In the genomic region with DNA sequence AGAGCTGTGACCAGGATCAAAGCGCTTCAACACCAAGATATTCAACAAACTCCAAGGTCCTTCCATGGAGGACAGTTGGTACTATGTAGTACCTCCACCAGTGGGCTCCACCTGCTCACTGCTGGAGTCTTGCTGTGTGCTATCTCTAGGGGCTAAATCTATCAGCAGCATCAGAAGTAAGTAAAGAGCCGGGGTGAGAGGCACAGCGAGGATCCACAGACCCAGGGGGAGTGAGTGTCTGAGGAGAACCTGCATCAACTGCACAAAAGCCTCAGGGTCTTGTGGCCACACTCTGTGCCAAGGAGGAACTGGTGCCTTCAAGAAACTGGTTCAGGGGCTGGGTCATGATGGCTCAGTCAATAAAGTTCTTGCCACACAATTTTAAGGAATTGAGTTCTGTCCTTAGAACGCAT, we compare ENCODE assay signal across 10 mouse cellular contexts. TPM values are rescaled to one million over a fixed set of nuclear protein-coding genes. Genes with fewer than 3 reads are reported as not detected.
DNase-seq lines count a peak whose midpoint lies in the region; ATAC-seq and TF ChIP-seq lines count a peak whose summit lies in the region.
"Had no signal": no experiment of that assay in that cellular context is flagged by ENCODE, and none has a peak within 500 bp of the region (broad histone marks: within the 10 kb centered on the region; RNA-seq: fewer than 3 reads in every experiment).

No protein-coding gene starts in this region.

- 76% methylated on average over 4 of the region's 4 CpGs for WGBS in embryonic facial prominence, embryonic 11.5 days
- WGBS in embryonic facial prominence, embryonic 10.5 days: 78% methylated on average over 4 of the region's 4 CpGs
- 73% methylated on average over 4 of the region's 4 CpGs for WGBS in midbrain, postnatal 0 days
- 89% methylated on average over 4 of the region's 4 CpGs for WGBS in midbrain, embryonic 13.5 days
- 75% methylated on average over 4 of the region's 4 CpGs for WGBS in intestine, embryonic 16.5 days

- H3K27me3 ChIP-seq in embryonic facial prominence, embryonic 11.5 days (ENCODE audit: control insufficient read depth, insufficient read depth, low read length): no peaks in the 10 kb centered on the region
- peaks cover 13% of the 10 kb centered on the region; the same call in 1 of the 2 replicates for H3K27me3 ChIP-seq in embryonic facial prominence, embryonic 10.5 days (replicated peaks; ENCODE audit: low read depth, poor library complexity, severe bottlenecking)
- no peaks in the 10 kb centered on the region for H3K27me3 ChIP-seq in midbrain, postnatal 0 days (ENCODE audit: insufficient read depth, low read length)
- peaks cover 7% of the 10 kb centered on the region; the same call in 1 of the 2 replicates for H3K27me3 ChIP-seq in midbrain, embryonic 13.5 days
- H3K27me3 ChIP-seq in intestine, embryonic 16.5 days (replicated peaks; ENCODE audit: control insufficient read depth, insufficient read depth, low read length): no peaks in the 10 kb centered on the region

- no peaks in the 10 kb centered on the region for H3K4me1 ChIP-seq in embryonic facial prominence, embryonic 11.5 days (ENCODE audit: control insufficient read depth, insufficient read depth, low read length)
- peaks cover 23% of the 10 kb centered on the region for H3K4me1 ChIP-seq in embryonic facial prominence, embryonic 10.5 days
- no peaks in the 10 kb centered on the region; the same call in 1 of the 2 replicates for H3K4me1 ChIP-seq in midbrain, postnatal 0 days (ENCODE audit: insufficient read depth, low read length)
- H3K4me1 ChIP-seq in midbrain, embryonic 13.5 days (replicated peaks): peaks cover 12% of the 10 kb centered on the region
- H3K4me1 ChIP-seq in intestine, embryonic 16.5 days (ENCODE audit: control insufficient read depth, insufficient read depth, low read length): peaks cover 13% of the 10 kb centered on the region; the same call in 1 of the 2 replicates

- no peak overlapping the region for H3K27ac ChIP-seq in embryonic facial prominence, embryonic 11.5 days (replicated peaks; ENCODE audit: low read depth, low read length)
- H3K27ac ChIP-seq in embryonic facial prominence, embryonic 10.5 days (replicated peaks): no peak overlapping the region; the same call in 1 of the 2 replicates
- no peak overlapping the region for H3K27ac ChIP-seq in midbrain, postnatal 0 days (ENCODE audit: low read depth, low read length)
- no peak overlapping the region for H3K27ac ChIP-seq in midbrain, embryonic 13.5 days
- H3K27ac ChIP-seq in intestine, embryonic 16.5 days (ENCODE audit: low read length): no peak overlapping the region
- H3K27ac ChIP-seq: limb, embryonic 12.5 days had no signal

- peak; percentile 44 for DNase-seq in embryonic facial prominence, embryonic 11.5 days (ENCODE audit: low spot score)
- DNase-seq in embryonic facial prominence, embryonic 10.5 days (ENCODE audit: low spot score): no peak
- DNase-seq in midbrain, postnatal 0 days (ENCODE audit: low spot score): peak; percentile 40
- DNase-seq in retina, postnatal 1 day: peak; percentile 28
- DNase-seq in layer of hippocampus, adult 11-12 months (ENCODE audit: low spot score): no peak
- DNase-seq in gastrocnemius, postnatal 36 days: no peak

- ATAC-seq in embryonic facial prominence, embryonic 11.5 days (replicated peaks; ENCODE audit: insufficient number of reproducible peaks, low FRiP score, low TSS enrichment, low read depth): no peak
- ATAC-seq in midbrain, postnatal 0 days (ENCODE audit: low FRiP score): no peak
- ATAC-seq in midbrain, embryonic 13.5 days: no peak
- peak; percentile 47 for ATAC-seq in intestine, embryonic 16.5 days

- H3K9me3 ChIP-seq in embryonic facial prominence, embryonic 11.5 days (replicated peaks; ENCODE audit: control insufficient read depth, low read length): no peaks in the 10 kb centered on the region
- no peaks in the 10 kb centered on the region for H3K9me3 ChIP-seq in embryonic facial prominence, embryonic 10.5 days
- H3K9me3 ChIP-seq in midbrain, postnatal 0 days (ENCODE audit: low read length): no peaks in the 10 kb centered on the region
- H3K9me3 ChIP-seq in midbrain, embryonic 13.5 days: no peaks in the 10 kb centered on the region
- no peaks in the 10 kb centered on the region for H3K9me3 ChIP-seq in intestine, embryonic 16.5 days (ENCODE audit: control insufficient read depth, low read length)
- H3K9me3 ChIP-seq: limb, embryonic 12.5 days had no signal

- H3K36me3 ChIP-seq in embryonic facial prominence, embryonic 11.5 days (replicated peaks; ENCODE audit: control insufficient read depth, insufficient read depth, low read depth, low read length): no peaks in the 10 kb centered on the region
- no peaks in the 10 kb centered on the region for H3K36me3 ChIP-seq in embryonic facial prominence, embryonic 10.5 days (replicated peaks)
- no peaks in the 10 kb centered on the region for H3K36me3 ChIP-seq in midbrain, postnatal 0 days (ENCODE audit: insufficient read depth, low read length)
- H3K36me3 ChIP-seq in midbrain, embryonic 13.5 days: no peaks in the 10 kb centered on the region
- H3K36me3 ChIP-seq in intestine, embryonic 16.5 days (ENCODE audit: control insufficient read depth, insufficient read depth, low read length): no peaks in the 10 kb centered on the region
- H3K36me3 ChIP-seq: limb, embryonic 12.5 days had no signal

- H3K4me2 ChIP-seq in embryonic facial prominence, embryonic 11.5 days (ENCODE audit: low read depth, low read length): no peak overlapping the region
- H3K4me2 ChIP-seq in midbrain, postnatal 0 days (ENCODE audit: low read depth, low read length, poor library complexity, severe bottlenecking): no peak overlapping the region
- H3K4me2 ChIP-seq in midbrain, embryonic 13.5 days (replicated peaks): no peak overlapping the region
- H3K4me2 ChIP-seq in intestine, embryonic 16.5 days (ENCODE audit: low read depth, low read length): no peak overlapping the region
- H3K4me2 ChIP-seq: limb, embryonic 12.5 days had no signal

- no peak overlapping the region for H3K4me3 ChIP-seq in embryonic facial prominence, embryonic 11.5 days (ENCODE audit: low read depth, low read length)
- H3K4me3 ChIP-seq in embryonic facial prominence, embryonic 10.5 days: no peak overlapping the region
- H3K4me3 ChIP-seq in midbrain, postnatal 0 days (ENCODE audit: low read depth, low read length): no peak overlapping the region
- H3K4me3 ChIP-seq in midbrain, embryonic 13.5 days (replicated peaks): no peak overlapping the region
- H3K4me3 ChIP-seq in intestine, embryonic 16.5 days (ENCODE audit: low read length): no peak overlapping the region
- H3K4me3 ChIP-seq: limb, embryonic 12.5 days had no signal

- no peak overlapping the region for H3K9ac ChIP-seq in embryonic facial prominence, embryonic 11.5 days (replicated peaks; ENCODE audit: low read length)
- H3K9ac ChIP-seq in midbrain, postnatal 0 days (replicated peaks; ENCODE audit: low read length, poor library complexity, severe bottlenecking): no peak overlapping the region
- no peak overlapping the region for H3K9ac ChIP-seq in midbrain, embryonic 13.5 days (replicated peaks)
- no peak overlapping the region for H3K9ac ChIP-seq in intestine, embryonic 16.5 days (ENCODE audit: low read depth, low read length)
- H3K9ac ChIP-seq: limb, embryonic 12.5 days had no signal

- intact Hi-C loops in gastrocnemius, postnatal 36 days (cut with DNase I): no loop called here

- peak; percentile 67 for TF ChIP-seq CTCF in midbrain, postnatal 0 days (IDR thresholded peaks at IDR 0.05)

RNA-seq across cellular contexts. Expression of a gene that starts 56.6 kb away (rescaled TPM):
- polyA plus RNA-seq in embryonic facial prominence, embryonic 11.5 days (2014; fragmentation: Nextera tagmentation; extraction: Ambion mirVana): 0.86 and 0.98 TPM in 2 replicates
- polyA plus RNA-seq in embryonic facial prominence, embryonic 10.5 days (2016; fragmentation: Nextera tagmentation; extraction: Ambion mirVana): 1.4 and 1.7 TPM in 2 replicates
- 49.1 and 51.1 TPM in 2 replicates for total RNA-seq in midbrain, postnatal 0 days (2014; rRNA removed)
- polyA plus RNA-seq in midbrain, postnatal 0 days (2015; fragmentation: Nextera tagmentation; extraction: Ambion mirVana): 54.8 and 58.4 TPM in 2 replicates
- polyA plus RNA-seq in midbrain, embryonic 13.5 days (2015; fragmentation: Nextera tagmentation; extraction: Ambion mirVana): 18.1 and 20.7 TPM in 2 replicates
- 0.93 and 1.0 TPM in 2 replicates for polyA plus RNA-seq in intestine, embryonic 16.5 days (2015; fragmentation: Nextera tagmentation; extraction: Ambion mirVana)
- not detected for total RNA-seq in gastrocnemius, postnatal 36 days (2021)
- total RNA-seq: neutrophil, adult 5-6 weeks had no signal

Comparison
In these comparisons a context has a peak if more than half of its experiments do, and no peak if none do; other contexts are left out.
1. DNase-seq: peak in embryonic facial prominence, embryonic 11.5 days (single experiment), midbrain, postnatal 0 days (single experiment) and retina, postnatal 1 day (single experiment); none in embryonic facial prominence, embryonic 10.5 days (single experiment), layer of hippocampus, adult 11-12 months (single experiment) and gastrocnemius, postnatal 36 days (0 of 2).